Mouse (Mus musculus): Measurements from ENCODE around the gene Dlgap3. TPM values are rescaled to one million over a fixed set of nuclear protein-coding genes. Genes with fewer than 3 reads are reported as not detected.

The Dlgap3 gene
- not detected for polyA plus RNA-seq (2014; fragmentation: Illumina TruSeq; extraction: RNeasy Lipid Tissue Mini Kit (QIAGEN cat#74804); ENCODE audit: low read depth, low replicate concordance)

DNA sequence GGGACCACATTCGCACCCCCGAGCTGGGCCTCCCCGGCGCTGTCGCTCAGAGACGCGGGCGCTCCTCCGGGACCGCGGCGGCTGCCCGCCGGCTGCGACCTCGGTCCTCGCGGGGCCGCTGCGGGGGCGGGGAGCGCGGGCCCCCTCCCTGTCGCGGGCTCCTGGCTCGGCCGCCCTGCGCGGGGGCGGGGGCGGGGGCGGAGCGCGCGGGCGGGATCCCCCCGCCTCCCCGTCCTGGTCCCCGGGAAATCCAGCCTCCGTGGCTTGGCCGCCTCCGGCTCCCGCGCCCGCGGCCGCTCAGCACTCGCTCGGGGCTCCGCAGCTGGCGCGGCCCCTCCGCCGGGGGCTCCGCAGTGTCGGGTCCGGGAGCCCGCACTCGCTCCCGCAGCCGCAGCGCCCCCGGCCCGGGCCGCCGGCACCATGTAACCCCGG lies at the start of gene Dlgap3:
TSS of gene Dlgap3 (plus strand) at position 291 of the 432 bp plus-strand sequence.

DNA sequence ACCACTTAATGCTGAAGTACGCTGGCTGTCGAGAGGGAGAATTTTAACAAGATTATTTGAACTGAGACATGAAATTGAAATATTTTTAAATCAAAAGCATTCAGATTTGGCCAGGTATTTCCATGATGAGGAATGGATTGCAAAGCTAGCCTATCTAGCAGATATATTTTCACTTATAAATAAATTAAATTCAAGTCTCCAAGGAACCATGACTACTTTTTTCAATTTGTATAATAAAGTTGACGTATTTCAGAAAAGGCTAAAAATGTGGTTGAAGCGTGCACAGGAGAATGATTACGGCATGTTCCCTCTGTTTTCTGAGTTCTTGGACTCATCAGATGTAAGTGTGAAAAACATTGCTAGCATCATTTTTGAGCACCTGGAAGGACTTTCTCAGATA lies 45.6 kb upstream of the Dlgap3 start, which contains the start of gene Tmem35b:
TSS of gene Tmem35b (plus strand) at position 301 of the 400 bp plus-strand sequence.

DNA sequence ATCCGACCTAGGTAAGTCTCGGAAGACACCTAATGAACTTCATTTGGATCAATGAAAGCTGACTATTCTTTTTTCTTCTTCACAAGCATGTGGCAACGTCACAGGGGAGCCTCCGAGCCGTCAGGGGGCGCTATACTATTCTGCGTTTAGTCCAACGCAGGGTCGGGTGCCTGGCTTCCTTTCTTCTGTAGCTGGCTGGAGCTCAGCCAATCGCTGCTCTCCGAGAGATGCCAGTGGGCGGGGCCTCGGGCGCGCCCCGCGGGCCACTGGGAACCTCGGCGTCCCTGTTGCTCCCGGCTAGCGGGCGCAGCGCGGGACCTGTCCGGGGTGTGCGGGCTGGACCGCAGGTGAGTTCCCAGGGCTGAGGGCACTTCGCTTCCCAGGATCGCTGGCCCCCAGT lies 74.5 kb downstream of the Dlgap3 start, which contains the start of gene Smim12:
TSS of gene Smim12 (plus strand) at position 233 of the 400 bp plus-strand sequence.

Other genes starting within 250 kb of the Dlgap3 start
- 8.5 TPM for gene Zmym4, start 201.1 kb upstream of the Dlgap3 start, polyA plus RNA-seq (2014; fragmentation: Illumina TruSeq; extraction: RNeasy Lipid Tissue Mini Kit (QIAGEN cat#74804); ENCODE audit: low read depth, low replicate concordance)
- 102 TPM for gene Sfpq, start 147.9 kb upstream of the Dlgap3 start, polyA plus RNA-seq (2014; fragmentation: Illumina TruSeq; extraction: RNeasy Lipid Tissue Mini Kit (QIAGEN cat#74804); ENCODE audit: low read depth, low replicate concordance)
- 3.9 TPM for gene Zmym1, start 108.1 kb upstream of the Dlgap3 start, polyA plus RNA-seq (2014; fragmentation: Illumina TruSeq; extraction: RNeasy Lipid Tissue Mini Kit (QIAGEN cat#74804); ENCODE audit: low read depth, low replicate concordance)
- gene Zmym6, start 91.8 kb upstream of the Dlgap3 start, polyA plus RNA-seq (2014; fragmentation: Illumina TruSeq; extraction: RNeasy Lipid Tissue Mini Kit (QIAGEN cat#74804); ENCODE audit: low read depth, low replicate concordance), result 11.8 TPM
- gene Tmem35b, start 45.5 kb upstream of the Dlgap3 start, polyA plus RNA-seq (2014; fragmentation: Illumina TruSeq; extraction: RNeasy Lipid Tissue Mini Kit (QIAGEN cat#74804); ENCODE audit: low read depth, low replicate concordance), result 14.3 TPM
- gene Smim12, start 74.6 kb downstream of the Dlgap3 start, polyA plus RNA-seq (2014; fragmentation: Illumina TruSeq; extraction: RNeasy Lipid Tissue Mini Kit (QIAGEN cat#74804); ENCODE audit: low read depth, low replicate concordance), result 2.4 TPM
- 0.24 TPM for gene Gja4, start 144.8 kb downstream of the Dlgap3 start, polyA plus RNA-seq (2014; fragmentation: Illumina TruSeq; extraction: RNeasy Lipid Tissue Mini Kit (QIAGEN cat#74804); ENCODE audit: low read depth, low replicate concordance)
- gene Gjb3, start 161.6 kb downstream of the Dlgap3 start, polyA plus RNA-seq (2014; fragmentation: Illumina TruSeq; extraction: RNeasy Lipid Tissue Mini Kit (QIAGEN cat#74804); ENCODE audit: low read depth, low replicate concordance), result not detected
- gene Gjb4, start 184.9 kb downstream of the Dlgap3 start, polyA plus RNA-seq (2014; fragmentation: Illumina TruSeq; extraction: RNeasy Lipid Tissue Mini Kit (QIAGEN cat#74804); ENCODE audit: low read depth, low replicate concordance), result not detected
- not detected for gene Gjb5, start 189.0 kb downstream of the Dlgap3 start, polyA plus RNA-seq (2014; fragmentation: Illumina TruSeq; extraction: RNeasy Lipid Tissue Mini Kit (QIAGEN cat#74804); ENCODE audit: low read depth, low replicate concordance)

Measured in liver, adult 10 weeks (tissue).